Mouse (Mus musculus): ENCODE results near the gene Akap13. TPM values are rescaled to one million over a fixed set of nuclear protein-coding genes. Genes with fewer than 3 reads are reported as not detected.

Gene Akap13
- polyA plus RNA-seq, 1 experiment, result 41.7 TPM

- TF ChIP-seq POLR2A (IDR thresholded peaks at IDR 0.05; ENCODE audit: borderline replicate concordance, extremely low read depth, low read depth, low read length) (no peak), CTCF (IDR thresholded peaks at IDR 0.05; ENCODE audit: insufficient read depth, low read length) (no peak)
- Histone ChIP-seq H3K4me1 (ENCODE audit: control insufficient read depth, insufficient read depth, low read length) (peaks cover 8% of the 10 kb centered on the region), H3K4me3 (replicated peaks; ENCODE audit: extremely low read depth, low read depth, low read length) (no peak overlapping the region)
- no peak for DNase-seq
- WGBS, result 44% methylated on average over 4 of the region's 4 CpGs
Observed at GRCm38 (mm10) chr7:75525716-75526401, 70.5 kb downstream of the Akap13 start.

DNA sequence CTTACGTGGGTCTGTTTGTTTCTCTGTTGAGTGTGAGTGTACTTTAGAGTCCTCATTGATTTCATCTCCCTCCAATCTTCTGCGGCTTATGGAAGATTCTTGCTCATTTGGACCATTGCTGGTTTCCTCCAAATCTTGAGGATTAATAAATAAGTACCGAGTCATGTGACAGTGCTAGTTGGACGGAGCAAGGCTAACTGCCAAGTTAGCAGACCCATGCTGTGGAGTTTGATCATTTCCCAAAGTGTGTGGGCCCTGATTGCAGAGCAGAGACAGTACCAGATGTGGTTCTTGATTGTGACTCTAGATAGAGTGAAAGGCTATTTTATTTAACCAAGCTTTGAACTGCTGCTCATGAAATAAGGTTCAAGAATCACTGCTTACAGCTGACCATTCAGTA, 73.4 kb downstream of the Akap13 start:
- DNase-seq, result no peak

GRCm38 (mm10) chr7:75529857-75530437, 74.6 kb downstream of the Akap13 start:
- no peak for TF ChIP-seq CTCF (IDR thresholded peaks at IDR 0.05; ENCODE audit: insufficient read depth, low read length)
- TF ChIP-seq POLR2A (IDR thresholded peaks at IDR 0.05; ENCODE audit: borderline replicate concordance, extremely low read depth, low read depth, low read length), result no peak
- Histone ChIP-seq H3K4me3 (replicated peaks; ENCODE audit: extremely low read depth, low read depth, low read length) (no peak overlapping the region), H3K4me1 (ENCODE audit: control insufficient read depth, insufficient read depth, low read length) (peaks cover 3% of the 10 kb centered on the region)
- DNase-seq, result no peak
- WGBS, result 84% methylated on average over 7 of the region's 7 CpGs

More for the DNA sequence above, 73.4 kb downstream of the Akap13 start:
- H3K4me1 ChIP-seq (ENCODE audit: control insufficient read depth, insufficient read depth, low read length), result peaks cover 3% of the 10 kb centered on the region
- no peak for TF ChIP-seq POLR2A (IDR thresholded peaks at IDR 0.05; ENCODE audit: borderline replicate concordance, extremely low read depth, low read depth, low read length)
- TF ChIP-seq CTCF (IDR thresholded peaks at IDR 0.05; ENCODE audit: insufficient read depth, low read length), result no peak
- WGBS, result 61% methylated on average over 4 of the region's 4 CpGs
- H3K4me3 ChIP-seq (replicated peaks; ENCODE audit: extremely low read depth, low read depth, low read length), result no peak overlapping the region

GRCm38 (mm10) chr7:75530642-75531041, 75.3 kb downstream of the Akap13 start:
- TF ChIP-seq POLR2A (IDR thresholded peaks at IDR 0.05; ENCODE audit: borderline replicate concordance, extremely low read depth, low read depth, low read length) (no peak), CTCF (IDR thresholded peaks at IDR 0.05; ENCODE audit: insufficient read depth, low read length) (no peak)
- WGBS, result 79% methylated on average over 3 of the region's 3 CpGs
- peaks cover 3% of the 10 kb centered on the region for H3K4me1 ChIP-seq (ENCODE audit: control insufficient read depth, insufficient read depth, low read length)
- DNase-seq, result no peak
- H3K4me3 ChIP-seq (replicated peaks; ENCODE audit: extremely low read depth, low read depth, low read length), result no peak overlapping the region

- no peak for DNase-seq
- TF ChIP-seq POLR2A (IDR thresholded peaks at IDR 0.05; ENCODE audit: borderline replicate concordance, extremely low read depth, low read depth, low read length) (no peak), CTCF (IDR thresholded peaks at IDR 0.05; ENCODE audit: insufficient read depth, low read length) (no peak)
- no peak overlapping the region for H3K4me3 ChIP-seq (replicated peaks; ENCODE audit: extremely low read depth, low read depth, low read length)
- 88% methylated on average over 5 of the region's 5 CpGs for WGBS
- no peaks in the 10 kb centered on the region; the same call in none of the 2 replicates for H3K4me1 ChIP-seq (ENCODE audit: control insufficient read depth, insufficient read depth, low read length)
Observed at GRCm38 (mm10) chr7:75533079-75533478, 77.7 kb downstream of the Akap13 start.

- WGBS, result 81% methylated on average over 5 of the region's 5 CpGs
- TF ChIP-seq POLR2A (IDR thresholded peaks at IDR 0.05; ENCODE audit: borderline replicate concordance, extremely low read depth, low read depth, low read length) (no peak), CTCF (IDR thresholded peaks at IDR 0.05; ENCODE audit: insufficient read depth, low read length) (no peak)
- Histone ChIP-seq H3K4me3 (replicated peaks; ENCODE audit: extremely low read depth, low read depth, low read length) (no peak overlapping the region), H3K4me1 (ENCODE audit: control insufficient read depth, insufficient read depth, low read length) (no peaks in the 10 kb centered on the region; the same call in 1 of the 2 replicates)
- DNase-seq, result no peak
Observed at GRCm38 (mm10) chr7:75536298-75536697, 81.0 kb downstream of the Akap13 start.

- H3K4me1 ChIP-seq (ENCODE audit: control insufficient read depth, insufficient read depth, low read length), result no peaks in the 10 kb centered on the region; the same call in 1 of the 2 replicates
- WGBS, result 68% methylated on average over 2 of the region's 2 CpGs
Observed at GRCm38 (mm10) chr7:75537567-75537966, 82.2 kb downstream of the Akap13 start.

GRCm38 (mm10) chr7:75538513-75538912, 83.2 kb downstream of the Akap13 start:
- DNase-seq, result no peak
- Histone ChIP-seq H3K4me1 (ENCODE audit: control insufficient read depth, insufficient read depth, low read length) (no peaks in the 10 kb centered on the region; the same call in 1 of the 2 replicates), H3K4me3 (replicated peaks; ENCODE audit: extremely low read depth, low read depth, low read length) (no peak overlapping the region)
- 95% methylated on average over 3 of the region's 3 CpGs for WGBS
- TF ChIP-seq CTCF (IDR thresholded peaks at IDR 0.05; ENCODE audit: insufficient read depth, low read length), result no peak
- TF ChIP-seq POLR2A (IDR thresholded peaks at IDR 0.05; ENCODE audit: borderline replicate concordance, extremely low read depth, low read depth, low read length), result no peak

More at GRCm38 (mm10) chr7:75537567-75537966, 82.2 kb downstream of the Akap13 start:
- no peak overlapping the region for H3K4me3 ChIP-seq (replicated peaks; ENCODE audit: extremely low read depth, low read depth, low read length)
- TF ChIP-seq CTCF (IDR thresholded peaks at IDR 0.05; ENCODE audit: insufficient read depth, low read length) (no peak), POLR2A (IDR thresholded peaks at IDR 0.05; ENCODE audit: borderline replicate concordance, extremely low read depth, low read depth, low read length) (no peak)
- no peak for DNase-seq

DNA sequence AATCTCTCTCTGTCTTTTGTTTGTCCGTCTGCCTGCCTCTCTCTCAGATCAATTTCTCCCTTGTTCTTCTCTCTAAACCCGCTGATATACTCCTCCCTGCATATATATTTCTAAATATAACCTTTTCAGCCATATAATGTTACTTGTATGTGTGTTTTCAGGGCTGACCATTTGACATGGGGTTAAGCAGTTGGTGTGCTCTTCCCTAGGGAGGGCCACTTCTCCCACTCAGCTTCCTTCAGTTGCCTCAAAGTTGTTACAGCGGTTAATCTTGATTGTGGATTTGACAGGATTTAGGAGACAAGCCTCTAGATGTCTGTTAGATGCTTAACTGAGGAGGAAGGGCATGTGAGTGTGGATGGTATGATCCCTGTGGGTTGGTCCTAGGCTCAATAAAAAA, 83.8 kb downstream of the Akap13 start:
- 91% methylated on average over 3 of the region's 3 CpGs for WGBS
- Histone ChIP-seq H3K4me3 (replicated peaks; ENCODE audit: extremely low read depth, low read depth, low read length) (no peak overlapping the region), H3K4me1 (ENCODE audit: control insufficient read depth, insufficient read depth, low read length) (no peaks in the 10 kb centered on the region; the same call in 1 of the 2 replicates)
- DNase-seq, result no peak
- TF ChIP-seq POLR2A (IDR thresholded peaks at IDR 0.05; ENCODE audit: borderline replicate concordance, extremely low read depth, low read depth, low read length), result no peak
- no peak for TF ChIP-seq CTCF (IDR thresholded peaks at IDR 0.05; ENCODE audit: insufficient read depth, low read length)

DNA sequence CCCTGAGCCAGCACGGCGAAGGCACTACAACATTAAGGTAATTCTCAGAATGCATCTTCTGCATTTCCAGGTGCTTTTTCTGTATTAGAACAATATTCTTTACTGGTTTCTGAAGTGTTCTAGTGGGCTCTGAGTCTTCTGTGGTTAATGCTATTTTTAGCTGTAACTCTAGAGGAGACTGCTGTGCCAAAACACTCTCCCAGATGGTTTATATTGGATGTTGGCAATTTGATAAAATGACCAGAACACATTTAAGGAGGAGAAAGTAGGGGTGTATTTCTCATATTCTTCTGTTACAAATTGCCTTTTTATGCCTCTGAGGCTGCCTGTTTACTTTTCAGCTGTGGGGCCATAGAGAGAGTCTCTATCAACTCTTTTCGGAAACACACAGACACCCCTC, 94.5 kb downstream of the Akap13 start:
- DNase-seq, result no peak
- peaks cover 6% of the 10 kb centered on the region for H3K4me1 ChIP-seq (ENCODE audit: control insufficient read depth, insufficient read depth, low read length)
- WGBS, result 70% methylated on average over 3 of the region's 3 CpGs
- TF ChIP-seq POLR2A (IDR thresholded peaks at IDR 0.05; ENCODE audit: borderline replicate concordance, extremely low read depth, low read depth, low read length) (no peak), CTCF (IDR thresholded peaks at IDR 0.05; ENCODE audit: insufficient read depth, low read length) (no peak)
- H3K4me3 ChIP-seq (replicated peaks; ENCODE audit: extremely low read depth, low read depth, low read length), result no peak overlapping the region
